Mouse (Mus musculus) testis, adult 2 months (tissue): ENCODE data around the gene Opa3. TPM values are rescaled to one million over a fixed set of nuclear protein-coding genes. Genes with fewer than 3 reads are reported as not detected.
A peak's percentile ranks its signal among the peaks of the same experiment; 100 is the strongest.

Experiments
- H3K27ac ChIP-seq: fragments of 200-500 bp; 2 replicates; pipeline ENCODE4 v1.5.1; 2012; ENCODE audit warnings: low read depth, low read length; ENCODE audit not compliant: control insufficient read depth, insufficient read depth
- H3K27me3 ChIP-seq: fragments of 200-500 bp; 2 replicates; pipeline ENCODE4 v1.6.1; 2012; ENCODE audit warnings: mild to moderate bottlenecking, low read length, moderate library complexity; ENCODE audit not compliant: control insufficient read depth, insufficient read depth
- H3K36me3 ChIP-seq: fragments of 200-500 bp; 2 replicates; pipeline ENCODE4 v1.6.1; 2012; ENCODE audit warnings: mild to moderate bottlenecking, low read length; ENCODE audit not compliant: control insufficient read depth, insufficient read depth
- H3K4me1 ChIP-seq: fragments of 200-500 bp; 2 replicates; pipeline ENCODE4 v1.6.1; 2012; ENCODE audit warnings: low read length; ENCODE audit not compliant: control insufficient read depth, insufficient read depth
- H3K4me3 ChIP-seq: fragments of 200-500 bp; 2 replicates; pipeline ENCODE4 v1.5.1; 2012; ENCODE audit warnings: low read depth, mild to moderate bottlenecking, low read length, moderate library complexity, mixed read lengths; ENCODE audit not compliant: control insufficient read depth
- CTCF ChIP-seq: fragments of 200-500 bp; IDR thresholded peaks from 2 replicates; pipeline ENCODE4 v1.5.1; 2012; ENCODE audit warnings: low read depth, mild to moderate bottlenecking, inconsistent platforms, low read length, moderate library complexity; ENCODE audit not compliant: control insufficient read depth, insufficient read depth, insufficient replicate concordance
- POLR2A ChIP-seq: fragments of 200-500 bp; IDR thresholded peaks from 2 replicates; pipeline ENCODE4 v1.6.1; 2012; ENCODE audit warnings: low read depth, mild to moderate bottlenecking, inconsistent platforms, low read length, moderate library complexity; ENCODE audit not compliant: control insufficient read depth
- polyA plus RNA-seq: library from polyadenylated mRNA; depleted of rRNA; stranded (reverse); fragments of >200 nt; gene quantifications from 2 replicates; pipeline ENCODE4 v1.2.3, GENCODE M21; 2012

Opa3 gene
- polyA plus RNA-seq, 1 experiment = 13.6 TPM

DNA sequence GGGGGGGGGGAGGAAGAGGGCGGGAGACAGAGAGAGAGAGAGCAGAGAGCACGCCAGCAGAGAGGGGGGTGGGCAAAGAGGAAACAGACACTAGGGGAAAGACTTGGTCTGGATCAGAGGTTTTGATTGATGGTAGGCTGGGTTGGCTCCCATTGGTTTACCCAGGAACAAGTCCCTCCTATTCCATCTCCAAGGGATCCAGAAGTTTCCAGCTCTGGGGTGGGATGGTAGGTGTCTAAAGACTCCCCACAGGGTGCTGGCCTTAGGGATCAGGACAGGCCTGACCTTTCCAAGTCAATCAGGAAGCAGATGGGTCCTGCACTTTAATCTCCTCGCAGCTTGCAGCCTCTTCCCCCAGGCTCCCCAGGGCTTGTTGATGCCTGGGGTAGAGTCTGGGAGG, 10.2 kb upstream of the Opa3 start:
- no peak overlapping the region for H3K27ac ChIP-seq
- peaks cover 15% of the 10 kb centered on the region for H3K4me1 ChIP-seq
- no peaks in the 10 kb centered on the region for H3K27me3 ChIP-seq
- no peaks in the 10 kb centered on the region for H3K36me3 ChIP-seq
- TF ChIP-seq CTCF = no peak
- TF ChIP-seq POLR2A = no peak
- H3K4me3 ChIP-seq = no peak overlapping the region

DNA sequence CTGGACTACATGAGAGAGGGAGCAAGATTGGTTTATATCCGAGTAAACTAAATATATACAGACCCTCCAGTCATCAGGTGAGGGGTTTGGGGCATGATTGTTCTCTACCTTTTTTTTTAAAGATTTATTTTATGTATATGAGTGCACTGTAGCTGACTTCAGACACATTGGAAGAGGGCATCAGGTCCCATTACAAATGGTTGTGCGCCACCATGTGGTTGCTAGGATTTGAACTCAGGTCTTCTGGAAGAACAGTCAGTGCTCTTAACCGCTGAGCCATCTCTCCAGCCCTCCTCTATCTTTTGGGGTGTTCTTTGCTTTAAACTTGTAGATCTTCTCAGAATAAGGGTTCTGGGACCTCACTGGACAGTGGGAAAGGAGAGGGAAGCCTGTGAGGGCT, 8.1 kb upstream of the Opa3 start:
- peaks cover 19% of the 10 kb centered on the region for H3K4me1 ChIP-seq
- no peaks in the 10 kb centered on the region for H3K27me3 ChIP-seq
- TF ChIP-seq POLR2A (no peak), CTCF (no peak)
- H3K27ac ChIP-seq = no peak overlapping the region
- no peak overlapping the region for H3K4me3 ChIP-seq
- no peaks in the 10 kb centered on the region for H3K36me3 ChIP-seq

GRCm38 (mm10) chr7:19222189-19222588, 5.9 kb upstream of the Opa3 start:
- Histone ChIP-seq H3K36me3 (no peaks in the 10 kb centered on the region), H3K4me1 (peaks cover 21% of the 10 kb centered on the region), H3K4me3 (no peak overlapping the region), H3K27me3 (no peaks in the 10 kb centered on the region), H3K27ac (no peak overlapping the region)
- no peak for TF ChIP-seq POLR2A
- 0 out of 2 replicates have a peak, but pooled peaks have one; percentile 6 for TF ChIP-seq CTCF

DNA sequence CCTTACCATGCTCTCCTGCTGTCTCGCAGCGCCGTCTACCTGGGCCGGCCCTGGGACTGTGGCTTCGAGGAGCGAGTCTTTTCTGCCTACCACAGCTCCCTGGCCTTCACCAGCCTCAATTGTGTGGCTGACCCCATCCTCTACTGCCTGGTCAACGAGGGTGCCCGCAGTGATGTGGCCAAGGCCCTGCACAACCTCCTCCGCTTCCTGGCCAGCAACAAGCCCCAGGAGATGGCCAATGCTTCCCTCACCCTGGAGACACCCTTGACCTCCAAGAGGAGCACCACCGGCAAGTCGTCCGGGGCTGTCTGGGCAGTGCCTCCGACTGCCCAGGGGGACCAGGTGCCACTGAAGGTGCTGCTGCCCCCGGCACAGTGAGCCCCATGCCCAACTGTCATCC, 5.3 kb upstream of the Opa3 start:
- no peak overlapping the region for H3K4me3 ChIP-seq
- H3K27me3 ChIP-seq = no peaks in the 10 kb centered on the region
- no peak overlapping the region for H3K27ac ChIP-seq
- no peaks in the 10 kb centered on the region for H3K36me3 ChIP-seq
- no peak for TF ChIP-seq POLR2A
- no peak for TF ChIP-seq CTCF
- peaks cover 25% of the 10 kb centered on the region for H3K4me1 ChIP-seq

DNA sequence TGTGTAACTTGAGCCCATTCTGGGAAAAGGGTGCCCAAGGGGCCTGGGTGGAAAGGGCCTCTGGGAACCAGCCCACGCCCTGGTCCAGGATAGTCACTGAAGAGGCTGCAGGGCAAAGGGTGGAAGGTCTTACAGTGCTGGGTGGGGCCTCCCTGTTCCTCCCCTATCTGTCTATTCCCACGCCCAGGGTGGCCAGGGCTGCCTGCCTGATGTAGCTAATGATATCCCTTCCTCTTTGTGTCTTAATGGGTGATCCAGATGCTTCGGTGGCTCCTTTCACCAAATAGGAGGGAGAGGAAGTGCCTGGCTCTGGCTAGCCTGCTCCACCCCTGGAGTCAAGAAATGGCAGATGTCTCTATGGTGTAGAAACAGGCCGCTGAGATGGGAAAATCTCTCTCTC, 3.2 kb upstream of the Opa3 start:
- H3K27me3 ChIP-seq = no peaks in the 10 kb centered on the region
- no peak overlapping the region for H3K27ac ChIP-seq
- peaks cover 29% of the 10 kb centered on the region for H3K4me1 ChIP-seq
- H3K36me3 ChIP-seq = no peaks in the 10 kb centered on the region
- TF ChIP-seq POLR2A (no peak), CTCF (no peak)
- no peak overlapping the region for H3K4me3 ChIP-seq

- peak overlapping the region; percentile 93 for H3K4me3 ChIP-seq
- no peaks in the 10 kb centered on the region for H3K36me3 ChIP-seq
- TF ChIP-seq CTCF (no peak), POLR2A (no peak)
Measured at GRCm38 (mm10) chr7:19226817-19227797, 1.0 kb upstream of the Opa3 start.

GRCm38 (mm10) chr7:19228793-19229148, 637 bp downstream of the Opa3 start:
- peaks cover 19% of the 10 kb centered on the region for H3K4me1 ChIP-seq
- peak overlapping the region; percentile 93 for H3K4me3 ChIP-seq
- TF ChIP-seq CTCF = no peak
- TF ChIP-seq POLR2A = peak; percentile 22; the same call in 1 of the 2 replicates
- peak overlapping the region; percentile 84 for H3K27ac ChIP-seq
- no peaks in the 10 kb centered on the region for H3K36me3 ChIP-seq
- H3K27me3 ChIP-seq = no peaks in the 10 kb centered on the region

More at GRCm38 (mm10) chr7:19226817-19227797, 1.0 kb upstream of the Opa3 start:
- H3K4me1 ChIP-seq = peaks cover 25% of the 10 kb centered on the region
- H3K27ac ChIP-seq = peak overlapping the region; percentile 98
- H3K27me3 ChIP-seq = no peaks in the 10 kb centered on the region
